Mouse (Mus musculus) thymus, postnatal 36 days (tissue): ENCODE results near the gene Mtx1.
"Not testable (repeated sequence)": the region's sequence is repeated elsewhere in the genome, so short reads cannot be mapped to it uniquely, and the experiment has no call there.

ENCODE experiments used
- DNase-seq, 2 experiments: peaks; one replicate each; pipeline ENCODE4 v3.0.0; 2022; ENCODE audit warnings: mixed read lengths in 2 of 2

Mtx1 gene

GRCm38 (mm10) chr3:89181749-89182500 is 45.0 kb downstream of the Mtx1 start:
- DNase-seq, result peak in 1 of 2 experiments; percentile 25

- DNase-seq, result peak in 1 of 2 experiments; percentile 35
Observed at GRCm38 (mm10) chr3:89179056-89179455, 47.8 kb downstream of the Mtx1 start.

DNA sequence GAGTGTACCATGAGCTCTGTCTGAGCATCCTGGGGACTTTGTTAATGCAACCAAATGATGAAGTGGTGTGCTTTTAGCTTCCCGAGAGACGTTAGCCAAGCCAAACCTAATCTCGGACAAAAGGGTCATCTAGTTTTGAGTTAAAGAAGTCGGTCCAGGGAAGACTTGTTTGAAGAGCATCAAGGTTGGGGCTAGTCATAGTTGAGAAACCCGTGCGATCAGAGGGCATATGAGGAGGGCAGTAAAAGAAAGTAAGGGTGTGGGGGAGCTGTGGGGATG is 48.8 kb downstream of the Mtx1 start:
- DNase-seq, result no peak

- peak; percentile 75 to 83 for DNase-seq
Observed at GRCm38 (mm10) chr3:89177242-89178106, 49.4 kb downstream of the Mtx1 start, which contains the start of gene Scamp3. Gene Scamp3 (plus strand): TSS chr3:89177473.

DNA sequence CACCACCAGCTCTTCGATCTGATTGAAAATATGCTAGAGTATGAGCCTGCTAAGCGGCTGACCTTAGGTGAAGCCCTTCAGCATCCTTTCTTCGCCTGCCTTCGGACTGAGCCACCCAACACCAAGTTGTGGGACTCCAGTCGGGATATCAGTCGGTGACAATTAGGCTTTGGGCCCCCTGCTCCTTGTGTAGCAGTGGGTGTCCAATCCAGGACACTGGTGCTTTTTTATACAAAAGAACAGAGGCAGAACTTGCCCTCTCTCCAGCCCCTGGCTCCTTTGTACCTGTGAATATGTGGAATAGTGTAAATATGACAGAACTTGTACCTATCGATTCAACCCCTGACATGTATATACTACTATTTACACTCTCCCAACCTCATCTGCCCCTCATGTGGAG is 50.5 kb downstream of the Mtx1 start:
- no peak for DNase-seq

GRCm38 (mm10) chr3:89175544-89175943 is 51.3 kb downstream of the Mtx1 start:
- no peak for DNase-seq

- no peak for DNase-seq
Observed at GRCm38 (mm10) chr3:89174844-89175243, 52.0 kb downstream of the Mtx1 start.

DNA sequence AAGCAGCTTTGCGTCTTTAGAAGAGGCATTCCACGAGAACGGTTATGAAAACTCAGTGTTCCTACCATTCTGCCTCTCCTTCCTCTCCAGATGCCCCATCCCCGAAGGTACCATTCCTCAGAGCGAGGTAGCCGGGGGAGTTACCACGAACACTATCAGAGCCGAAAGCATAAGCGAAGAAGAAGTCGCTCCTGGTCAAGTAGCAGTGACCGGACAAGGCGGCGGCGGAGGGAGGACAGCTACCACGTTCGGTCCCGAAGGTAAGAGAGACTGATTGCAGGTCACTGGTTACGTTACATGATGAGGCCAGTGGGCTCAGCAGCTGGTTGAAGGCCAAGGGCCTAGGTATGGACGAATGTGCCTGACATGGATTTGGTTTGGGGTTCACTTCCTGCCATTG is 59.9 kb downstream of the Mtx1 start:
- no peak for DNase-seq

DNA sequence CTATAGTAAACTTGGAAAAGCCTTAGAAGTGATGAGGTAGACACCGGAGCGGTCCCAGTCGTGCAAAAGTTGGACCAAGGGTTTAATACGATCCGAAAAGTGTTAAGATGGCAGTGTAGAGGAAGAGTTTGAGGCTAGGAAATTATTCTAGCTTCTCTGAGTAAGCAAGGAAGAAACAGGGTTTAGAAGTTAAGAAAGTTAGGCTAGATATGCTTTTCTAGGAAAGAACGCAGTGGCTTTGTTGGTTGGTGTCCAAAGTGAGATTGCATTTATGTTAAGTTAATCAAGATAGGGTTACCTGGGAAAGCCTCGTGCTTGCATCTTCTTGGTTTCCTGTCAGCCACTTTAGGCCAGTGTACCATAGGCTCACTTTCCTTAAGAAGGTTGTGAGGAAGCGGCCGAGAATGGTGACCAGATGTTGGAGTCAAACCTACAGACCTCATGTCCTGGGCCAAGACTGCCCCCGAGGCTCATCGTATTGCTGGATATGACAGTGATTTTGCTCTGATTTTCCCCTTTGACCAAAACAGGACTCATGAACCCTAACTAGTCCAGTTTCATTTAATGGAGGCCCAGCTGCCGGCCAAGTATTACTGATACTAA is 61.5 kb downstream of the Mtx1 start:
- no peak for DNase-seq

DNA sequence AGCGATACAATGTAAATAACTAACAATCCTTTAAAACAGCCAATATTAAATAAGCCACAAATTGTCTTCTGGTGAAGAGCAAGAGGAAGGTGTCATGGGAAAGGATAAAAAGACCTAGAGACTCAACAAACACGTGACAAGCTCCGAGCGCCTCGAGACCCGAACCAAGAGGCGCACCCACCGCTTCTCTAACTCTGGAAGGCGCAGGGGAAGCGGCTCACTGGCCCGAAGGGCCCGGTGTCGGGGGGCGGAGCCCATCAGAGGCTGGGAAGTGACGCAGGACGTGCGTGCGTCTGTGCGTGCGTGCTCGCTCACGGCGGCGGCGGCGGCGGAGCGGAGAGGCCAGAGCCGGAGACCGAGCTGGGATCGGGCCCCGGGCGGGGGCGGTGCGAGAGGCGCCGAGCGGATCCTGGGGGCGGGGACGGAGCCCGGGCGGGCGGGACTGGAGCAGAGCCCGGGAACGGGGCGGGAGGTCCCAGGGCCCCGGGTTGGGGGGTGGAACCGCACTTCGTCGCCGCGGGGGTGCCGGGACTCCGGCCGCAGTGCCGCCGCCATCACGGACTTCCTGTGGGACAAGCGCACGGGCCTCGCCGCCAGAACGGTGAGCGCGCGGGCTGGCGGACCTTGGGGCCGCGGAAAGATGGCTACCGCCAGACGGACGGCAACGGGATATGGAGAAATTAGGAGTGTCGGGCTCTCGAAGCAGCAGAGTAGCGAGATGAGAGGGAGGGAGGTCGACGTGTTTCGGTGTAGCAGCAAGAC is 62.2 kb downstream of the Mtx1 start, which contains the start of gene Clk2:
TSS of gene Clk2 (plus strand) at position 290 of the 762 bp plus-strand sequence.
- peak; percentile 94 to 97 for DNase-seq

DNA sequence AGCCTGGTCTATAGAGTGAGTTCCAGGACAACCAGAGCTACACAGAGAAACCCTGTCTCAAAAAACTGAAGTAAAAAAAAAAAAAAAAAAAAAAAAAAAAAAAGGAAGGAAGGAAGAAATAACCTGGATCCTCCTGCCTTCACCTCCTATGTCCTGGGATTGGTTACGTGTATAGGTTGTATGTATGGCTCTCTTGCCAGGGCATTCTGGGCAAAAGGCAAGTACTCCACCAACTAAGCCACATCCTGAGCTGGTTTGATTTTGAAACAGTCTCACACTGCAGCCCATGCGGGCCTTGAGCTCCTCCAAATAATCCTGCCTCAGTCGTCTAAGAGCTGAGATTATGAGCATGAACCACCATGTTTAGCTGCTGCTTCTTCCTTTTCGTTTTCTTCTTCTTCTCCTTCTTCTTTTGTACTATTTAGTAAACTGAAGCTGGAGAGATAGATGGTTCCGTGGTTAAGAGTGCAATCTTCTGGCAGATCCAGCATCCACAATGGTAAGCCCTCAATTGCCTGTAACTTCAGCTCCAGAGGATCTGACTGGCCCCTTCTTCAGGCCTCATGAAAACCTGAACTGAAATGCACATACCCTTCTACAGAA is 63.1 kb downstream of the Mtx1 start:
- DNase-seq, result no peak

DNA sequence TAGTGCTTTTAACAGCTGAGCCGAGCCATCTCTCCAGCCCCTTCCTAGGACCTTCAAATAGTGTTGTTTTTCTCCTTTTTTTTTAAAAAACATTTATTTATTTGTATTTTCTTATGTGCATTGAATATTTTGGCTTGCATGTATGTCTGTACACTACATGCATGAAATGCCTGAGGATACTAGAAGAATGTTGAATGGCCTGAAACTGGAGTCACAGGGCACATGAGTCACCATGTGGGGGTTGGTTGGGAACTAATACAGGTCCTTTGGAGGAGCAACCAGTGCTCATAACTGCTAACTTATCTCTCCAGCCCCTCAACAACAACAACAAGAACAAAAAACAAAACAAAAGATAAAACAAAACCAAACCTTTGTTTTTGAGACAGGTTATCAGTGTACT is 63.8 kb downstream of the Mtx1 start:
- no peak for DNase-seq

- no peak for DNase-seq
Observed at GRCm38 (mm10) chr3:89161786-89162185, 65.1 kb downstream of the Mtx1 start.

DNA sequence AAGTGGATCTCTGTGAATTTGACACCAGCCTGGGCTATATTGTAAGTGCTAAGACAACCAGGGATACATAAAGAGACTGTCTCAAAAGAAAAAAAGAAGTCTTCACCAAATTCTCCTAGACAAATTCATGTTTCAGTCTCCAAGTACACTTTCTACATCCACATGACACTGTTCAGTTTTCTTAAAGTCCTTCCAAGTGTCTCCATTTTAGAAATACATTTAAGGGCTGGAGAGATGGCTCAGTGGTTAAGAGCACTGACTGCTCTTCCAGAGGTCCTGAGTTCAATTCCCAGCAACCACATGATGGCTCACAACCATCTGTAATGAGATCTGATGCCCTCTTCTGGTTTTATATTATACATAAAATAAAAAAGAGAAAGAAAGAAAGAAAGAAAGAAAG is 65.7 kb downstream of the Mtx1 start:
- DNase-seq, result not testable (repeated sequence)

- peak; percentile 78 to 82 for DNase-seq
Observed at GRCm38 (mm10) chr3:89159616-89160344, 67.1 kb downstream of the Mtx1 start, which contains the start of gene Hcn3. Gene Hcn3 (minus strand): TSS chr3:89160196.

GRCm38 (mm10) chr3:89159211-89159610 is 67.7 kb downstream of the Mtx1 start:
- peak; percentile 39 to 41 for DNase-seq
